1 mouse cellular context compared by ENCODE assay signal in the genomic region with DNA sequence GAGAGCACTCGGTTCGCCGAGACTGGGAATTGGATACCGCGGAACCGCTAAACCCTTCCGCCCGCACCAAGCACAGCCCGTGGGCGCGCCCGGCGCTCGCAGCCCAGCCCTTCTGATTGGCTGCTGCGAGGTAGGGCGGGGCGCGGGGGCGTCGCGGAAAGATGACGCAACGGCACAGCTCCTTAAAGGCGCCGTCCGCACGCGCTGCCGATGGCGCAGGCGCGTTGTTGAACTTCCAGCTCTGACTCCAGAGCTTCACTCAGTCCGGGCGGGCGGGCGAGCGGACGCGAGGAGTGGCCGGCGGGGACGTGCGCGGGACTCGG.
TF ChIP-seq lines count a peak whose summit lies in the region.

No protein-coding gene starts in this region.

TF ChIP-seq in MEL, 35 proteins besides CTCF, POLR2A, EP300 and RAD21 (continued from another document):
- no peak for TF ChIP-seq ZNF384 (IDR thresholded peaks at IDR 0.05; ENCODE audit: low read depth, low read length)
- no peak for TF ChIP-seq MAFK (IDR thresholded peaks at IDR 0.05; ENCODE audit: borderline replicate concordance, low read depth, low read length)
- TF ChIP-seq SIN3A (IDR thresholded peaks at IDR 0.05; ENCODE audit: low read length), result peak; percentile 96
- no peak for TF ChIP-seq TAL1 (IDR thresholded peaks at IDR 0.05; ENCODE audit: low read length)
- TF ChIP-seq ETS1 (IDR thresholded peaks at IDR 0.05; ENCODE audit: low read depth, low read length), result 0 out of 2 replicates have a peak, but pooled peaks have one; percentile 27
- TF ChIP-seq UBTF (IDR thresholded peaks at IDR 0.05; ENCODE audit: borderline replicate concordance, insufficient read depth, low read depth, low read length), result 0 out of 2 replicates have a peak, but pooled peaks have one; percentile 6
- TF ChIP-seq POLR2AphosphoS2 (IDR thresholded peaks at IDR 0.05; ENCODE audit: low read length), result peak; percentile 74; the same call in 1 of the 2 replicates
- TF ChIP-seq CHD2 (IDR thresholded peaks at IDR 0.05; ENCODE audit: low read length), result no peak
- TF ChIP-seq NRF1 (IDR thresholded peaks at IDR 0.05; ENCODE audit: insufficient read depth, low read depth, low read length, poor library complexity, severe bottlenecking), result peak; percentile 78
- TF ChIP-seq TCF12 (IDR thresholded peaks at IDR 0.05; ENCODE audit: low read depth, low read length), result peak; percentile 76
TF ChIP-seq in MEL: peak in this region for 17.
